Mouse (Mus musculus) erythroid progenitor cell, adult 5-6 weeks (primary cell): ENCODE data around the gene E130308A19Rik. TPM values are rescaled to one million over a fixed set of nuclear protein-coding genes. Genes with fewer than 3 reads are reported as not detected.
A peak's percentile ranks its signal among the peaks of the same experiment; 100 is the strongest.

Source experiments
- ATAC-seq: replicated peaks from 2 replicates; pipeline ENCODE4 v1.8.0; 2016; ENCODE audit warnings: moderate number of reproducible peaks, mild to moderate bottlenecking, moderate TSS enrichment, inconsistent platforms; ENCODE audit not compliant: poor library complexity, low FRiP score, severe bottlenecking
- total RNA-seq, 2 experiments: library from RNA; stranded (forward) in 1 of 2; stranded (reverse) in 1 of 2; fragments of 150-400 nt in 1 of 2; fragments of 186-747, 209-891 nt in 1 of 2; gene quantifications; 2 replicates each; pipeline versions ENCODE4 v1.2.3 to v1.2.4; 2015 to 2017; ENCODE audit warnings: low replicate concordance in 2 of 2

E130308A19Rik gene
- total RNA-seq, 2 experiments from 2014 or later, result 2.8 to 6.7 TPM

DNA sequence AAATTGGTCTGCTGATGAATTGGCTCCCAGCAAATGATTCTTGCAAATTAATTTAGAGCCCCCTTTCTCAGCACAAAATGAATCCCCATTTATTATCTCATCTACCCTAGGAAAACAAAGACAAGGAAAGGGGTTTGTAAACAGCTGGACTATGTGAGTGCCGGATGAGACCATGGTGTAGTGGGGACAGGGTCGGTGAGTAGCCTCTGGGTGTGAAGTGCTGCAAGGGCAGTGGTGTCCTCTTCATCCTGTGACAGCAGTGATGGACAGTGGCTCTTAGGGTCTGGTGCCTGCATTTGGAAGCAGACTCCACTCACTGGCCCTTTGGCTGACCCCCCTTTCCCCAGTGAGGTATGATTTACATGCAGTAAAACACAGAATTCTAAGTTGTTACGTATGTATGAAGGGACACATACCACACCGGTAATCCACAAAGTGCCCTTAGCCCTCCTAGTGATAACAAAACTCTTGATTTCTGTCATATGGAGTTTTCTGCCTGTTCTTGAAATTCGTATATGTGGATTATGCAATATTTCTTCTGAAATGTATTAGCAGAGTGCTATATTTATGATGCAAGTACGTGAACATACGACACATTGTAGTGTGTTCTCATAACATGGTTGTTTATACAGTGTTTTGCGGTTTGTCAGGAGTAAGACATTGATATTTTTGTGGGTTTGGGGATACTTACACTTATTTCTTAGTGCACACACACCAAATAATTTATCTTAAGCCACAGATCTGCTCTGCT, 49.1 kb downstream of the E130308A19Rik start:
- ATAC-seq, result no peak

DNA sequence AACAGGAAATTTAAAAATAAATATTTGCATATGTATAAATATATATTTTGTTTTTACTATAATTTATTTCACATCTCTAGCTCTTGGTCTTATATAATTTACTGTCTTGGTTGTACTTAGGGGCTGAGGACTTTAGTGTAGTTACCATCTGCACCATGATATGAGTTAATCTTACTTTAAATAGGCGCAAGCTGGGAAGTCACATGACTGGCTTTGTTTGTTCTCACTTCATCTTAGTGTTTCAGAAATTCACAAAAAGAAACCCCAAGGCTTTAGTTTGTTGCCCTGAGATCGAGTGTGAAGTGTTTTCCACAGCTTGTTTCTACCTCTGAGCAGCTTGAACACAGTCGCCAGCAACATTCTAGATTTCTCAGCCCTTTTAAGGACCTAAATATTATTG, 49.7 kb downstream of the E130308A19Rik start:
- no peak for ATAC-seq

DNA sequence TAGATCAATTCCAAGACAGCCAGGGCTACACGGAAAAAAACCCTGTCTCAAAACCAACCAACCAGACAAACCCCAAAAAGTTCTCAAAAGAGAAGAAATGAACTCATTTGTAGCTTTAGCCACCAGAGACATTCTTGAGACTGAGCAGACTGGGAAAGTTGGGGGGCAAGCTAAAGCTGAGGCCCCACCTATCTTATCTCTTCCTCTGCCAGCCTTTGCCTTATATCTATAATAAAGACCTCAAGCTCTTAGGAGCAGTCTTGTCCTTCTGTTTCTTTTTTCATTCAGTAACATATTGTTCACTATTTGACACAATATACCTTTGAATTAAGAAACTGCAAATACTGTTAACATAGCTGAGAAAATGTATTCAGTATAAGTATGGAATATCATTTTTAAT, 55.4 kb downstream of the E130308A19Rik start:
- ATAC-seq, result no peak

DNA sequence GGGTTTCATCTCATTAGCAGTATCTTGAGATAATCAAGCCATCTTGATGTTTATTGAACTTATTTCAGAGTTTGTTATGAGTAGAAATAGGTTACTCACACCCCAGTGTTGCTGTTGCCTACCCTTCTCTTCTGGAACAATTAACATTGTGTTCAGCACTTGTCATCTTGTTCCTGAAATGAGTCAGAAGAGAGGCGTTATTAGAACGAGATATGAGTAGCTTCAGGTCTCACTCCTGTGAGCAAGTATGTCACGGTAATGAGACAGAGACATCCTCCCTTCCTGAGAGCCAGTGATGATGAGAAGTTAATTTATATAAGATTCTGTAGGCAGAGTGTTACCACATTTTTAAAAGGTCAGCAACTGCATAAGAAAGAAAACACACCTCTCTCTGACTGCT, 56.5 kb downstream of the E130308A19Rik start:
- ATAC-seq, result peak; percentile 32; the same call in 1 of the 2 replicates

DNA sequence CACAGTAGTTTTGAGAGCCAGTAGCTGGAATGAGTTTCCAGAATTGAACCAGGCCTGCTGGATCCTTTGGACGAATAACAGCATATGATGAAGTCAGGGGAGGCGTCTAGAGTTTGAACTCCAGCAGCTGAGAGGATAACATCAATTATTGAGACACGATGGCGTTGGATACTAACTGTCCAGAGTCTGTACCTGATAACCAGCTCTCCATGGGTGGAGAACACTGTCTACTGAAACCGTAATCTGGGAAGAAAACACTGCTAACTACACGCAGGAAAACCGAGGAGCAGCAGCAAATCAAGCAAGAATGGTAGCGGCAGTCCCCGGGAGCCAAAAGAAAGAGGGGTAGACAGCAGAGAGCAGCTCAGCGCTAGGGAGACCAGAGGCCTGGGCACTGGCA, 56.9 kb downstream of the E130308A19Rik start:
- ATAC-seq, result peak; percentile 72

DNA sequence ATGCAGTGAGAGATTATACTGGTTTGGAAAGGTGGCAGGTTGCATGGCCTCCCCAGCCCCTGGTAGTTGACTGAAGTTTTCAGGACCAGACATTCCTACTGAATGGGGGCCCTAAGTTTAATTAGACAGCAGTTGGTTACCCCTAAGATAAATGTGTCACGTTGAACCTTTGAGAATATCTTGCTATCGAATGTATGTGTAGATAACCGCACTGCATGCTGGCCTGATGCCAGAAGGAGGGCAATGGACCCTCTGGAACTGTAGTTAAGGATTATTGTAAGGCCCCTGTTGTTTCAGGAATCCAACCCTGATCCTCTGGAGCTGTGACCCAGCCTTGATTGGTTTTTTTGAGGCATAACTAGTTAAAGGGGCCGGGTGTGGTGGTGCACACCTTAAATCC, 58.3 kb downstream of the E130308A19Rik start:
- ATAC-seq, result no peak

DNA sequence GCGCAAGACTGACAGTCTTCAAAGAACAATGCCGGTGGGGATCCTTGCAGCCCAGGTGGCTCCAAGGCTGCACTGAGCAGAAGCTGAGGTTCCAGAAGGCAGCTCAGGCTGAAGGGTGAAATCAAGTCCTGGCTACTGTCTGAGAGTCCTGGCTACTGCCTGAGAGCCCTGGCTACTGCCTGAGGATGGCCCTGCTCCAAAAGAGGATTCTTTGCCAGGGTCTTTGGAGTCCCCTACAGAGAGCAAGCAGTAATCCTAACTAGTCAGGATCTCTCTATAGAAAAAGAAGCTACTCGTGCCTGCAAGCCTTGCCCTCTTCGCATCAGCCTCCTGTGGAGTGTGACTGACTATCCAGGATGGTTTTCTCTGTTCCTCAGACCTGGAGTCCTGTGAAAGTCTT, 60.7 kb downstream of the E130308A19Rik start:
- no peak for ATAC-seq

DNA sequence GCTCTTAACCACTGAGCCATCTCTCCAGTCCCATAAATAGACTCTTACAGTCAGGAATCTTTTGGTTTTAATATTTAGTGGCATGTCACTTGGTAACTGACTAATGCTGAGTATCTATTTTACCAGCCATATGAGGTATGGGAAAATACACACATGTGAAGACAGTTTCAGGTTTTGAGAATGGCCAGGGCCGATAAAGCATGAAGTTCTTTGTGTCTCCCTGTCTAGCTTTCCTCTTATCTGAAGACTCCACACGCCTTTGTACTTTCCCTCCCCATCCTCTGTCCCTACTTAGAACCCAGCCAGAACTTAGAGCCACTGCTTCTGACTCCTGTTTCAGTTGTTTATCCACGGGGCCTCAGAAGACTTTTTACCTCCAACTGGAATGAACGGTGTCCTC, 63.0 kb downstream of the E130308A19Rik start:
- ATAC-seq, result peak; percentile 79

DNA sequence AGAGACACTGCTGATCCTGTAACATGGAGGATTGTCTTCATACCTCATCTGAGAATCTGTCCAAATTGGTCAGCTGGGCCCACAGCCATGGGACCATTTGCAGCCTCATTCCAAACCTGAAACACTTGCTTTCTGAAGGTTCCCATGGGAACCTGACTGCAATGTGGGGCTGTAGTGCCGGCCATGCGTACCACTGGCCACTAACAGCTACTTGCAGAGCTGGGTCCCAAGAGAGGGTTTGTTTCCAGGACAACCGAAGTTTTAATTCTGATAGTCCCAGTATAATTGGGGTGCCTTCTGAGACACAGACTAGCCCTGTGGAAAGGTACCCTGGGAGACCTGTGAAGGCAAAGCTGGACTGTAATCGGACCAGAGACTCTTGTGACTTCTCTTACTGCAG, 64.1 kb downstream of the E130308A19Rik start:
- ATAC-seq, result no peak

DNA sequence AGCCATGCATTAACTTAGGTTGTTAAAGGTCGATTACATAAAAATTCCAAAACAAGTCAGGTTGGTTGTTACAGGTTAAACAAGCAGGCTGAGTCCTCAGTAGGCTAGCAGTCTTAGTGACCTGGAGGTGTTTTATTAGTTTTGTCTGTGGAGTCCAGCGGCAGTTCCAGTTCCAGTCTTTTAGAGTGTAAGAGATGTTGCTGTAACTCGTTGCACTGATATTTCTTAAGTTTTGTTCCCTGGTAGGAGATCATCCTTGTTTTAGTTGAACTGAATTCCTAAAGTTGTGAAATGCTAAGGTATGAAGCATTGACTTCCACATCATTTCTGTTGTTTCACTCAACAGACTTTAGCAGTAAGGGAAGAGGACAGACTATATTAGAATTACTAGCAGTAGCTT, 70.8 kb downstream of the E130308A19Rik start:
- no peak for ATAC-seq

DNA sequence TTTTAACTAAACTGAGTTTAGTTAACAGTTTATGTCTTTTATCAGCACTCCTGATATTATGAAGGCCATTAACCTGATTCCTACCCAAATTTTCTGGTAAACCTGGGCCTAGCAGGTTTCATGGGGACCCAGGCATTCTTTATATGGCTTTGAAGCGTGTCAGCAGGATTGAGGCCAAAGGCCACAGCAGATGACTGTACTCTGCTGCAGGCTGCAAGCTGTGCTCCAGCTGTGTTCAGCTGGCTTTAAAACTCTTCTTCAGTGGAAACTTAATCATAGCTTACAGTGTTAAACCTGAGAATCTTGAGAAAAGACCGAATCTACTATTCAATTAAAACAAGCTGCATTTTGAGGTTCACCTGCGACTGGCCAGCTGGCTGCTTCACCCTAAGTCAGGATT, 71.9 kb downstream of the E130308A19Rik start:
- ATAC-seq, result no peak

DNA sequence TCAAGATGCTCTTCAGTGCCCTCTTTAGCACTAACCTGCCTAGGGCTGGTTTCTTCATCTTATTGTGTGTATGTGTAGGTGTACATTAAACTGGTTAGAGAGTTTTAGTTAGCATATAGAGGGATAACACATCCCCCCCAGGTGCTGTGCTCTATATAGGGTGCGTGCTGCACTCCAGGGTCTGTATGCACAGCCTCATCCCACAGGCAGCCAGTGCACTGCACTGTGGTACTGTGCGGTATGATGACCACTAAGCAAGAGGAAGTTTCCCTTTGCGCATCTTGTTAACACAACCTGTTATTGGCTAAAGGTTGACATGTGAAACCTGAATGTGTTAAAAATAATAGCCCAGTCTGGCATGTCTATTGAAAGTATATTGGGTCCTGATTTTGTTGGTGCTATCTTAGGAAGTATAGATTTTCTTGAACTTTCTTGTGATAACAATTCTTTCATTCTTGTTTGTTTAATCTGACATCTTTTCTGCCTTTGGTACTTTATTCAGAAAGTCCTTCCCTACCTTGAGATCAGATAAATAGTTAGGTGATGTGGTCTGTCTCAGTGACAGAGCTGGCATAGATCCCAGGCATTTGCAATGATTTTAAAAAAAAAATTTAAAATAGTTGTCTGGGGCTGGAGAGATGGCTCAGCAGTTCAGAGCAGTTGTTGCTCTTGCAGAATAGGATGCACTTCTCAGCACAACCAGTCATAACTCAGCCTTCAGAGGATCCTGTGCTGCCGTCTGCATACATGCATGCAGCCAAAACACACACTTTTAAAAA, 73.2 kb downstream of the E130308A19Rik start:
- no peak for ATAC-seq

DNA sequence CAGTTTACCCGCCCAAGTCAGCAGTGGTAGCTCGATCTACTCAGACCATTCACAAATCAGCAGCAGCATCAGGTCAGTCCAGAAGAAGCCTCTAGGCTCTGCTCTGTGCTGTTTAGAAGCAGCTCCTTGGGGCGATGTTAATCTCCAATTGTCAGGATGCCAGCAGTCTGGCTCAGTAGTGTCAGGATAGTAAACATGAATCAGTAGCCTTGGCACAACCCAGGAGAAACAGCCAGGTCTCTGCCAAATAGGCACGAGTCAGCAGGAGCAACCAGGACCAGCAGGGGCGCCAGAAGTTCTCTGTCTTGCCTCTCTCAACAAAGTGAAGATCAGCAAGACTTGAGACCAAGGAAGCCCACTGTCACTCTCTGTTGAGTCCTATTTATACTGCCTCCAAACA, 83.3 kb downstream of the E130308A19Rik start:
- peak; percentile 54; the same call in 1 of the 2 replicates for ATAC-seq

DNA sequence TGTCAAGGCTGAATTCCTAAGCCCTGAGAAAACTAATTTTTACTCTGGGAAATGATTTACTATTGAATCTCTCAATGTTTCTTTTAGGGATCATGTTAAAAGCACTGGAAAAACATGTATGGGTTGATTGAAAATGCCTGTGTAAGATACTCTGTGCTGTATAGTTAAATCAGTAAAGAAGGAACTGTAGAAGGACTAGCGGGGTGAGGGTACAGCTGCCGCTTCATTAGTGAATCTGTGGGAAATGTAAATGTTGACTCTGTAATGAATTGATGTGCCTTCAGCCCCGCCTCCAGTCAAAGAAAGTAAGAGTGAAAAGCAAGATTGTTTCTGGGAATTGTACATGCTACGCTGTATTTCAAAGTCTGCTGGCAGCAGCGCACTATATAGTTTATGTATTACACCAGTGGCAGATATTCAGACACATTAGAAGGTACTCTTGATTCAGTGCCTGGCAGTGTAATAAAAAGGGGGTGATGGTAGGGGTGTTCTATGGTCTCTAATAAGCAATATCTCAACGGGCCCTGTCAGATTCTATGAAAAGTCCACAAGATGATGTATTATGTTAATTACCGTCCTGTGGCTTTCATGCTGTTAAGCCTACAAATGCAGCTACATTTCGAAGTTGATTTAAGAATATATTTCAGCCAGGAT, 84.9 kb downstream of the E130308A19Rik start:
- ATAC-seq, result no peak

DNA sequence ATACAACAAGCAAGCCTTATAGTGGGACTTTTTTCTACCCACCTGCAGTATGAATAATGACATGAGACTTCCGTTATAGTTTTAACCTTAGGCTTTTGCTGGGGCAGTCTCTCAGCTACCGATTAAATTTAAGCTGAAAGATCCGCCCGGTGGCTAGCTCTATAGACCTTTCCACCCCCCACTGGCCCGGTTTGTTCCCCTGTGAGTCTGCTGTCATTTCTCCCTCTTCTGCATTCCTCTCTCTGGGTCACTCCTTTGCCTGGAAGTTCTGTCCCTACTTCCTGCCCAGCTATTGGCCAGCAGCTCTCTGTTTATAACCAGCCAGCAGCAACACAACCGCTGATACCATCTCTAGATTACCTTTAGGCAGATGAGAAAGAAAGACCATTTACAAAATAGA, 86.4 kb downstream of the E130308A19Rik start:
- no peak for ATAC-seq

DNA sequence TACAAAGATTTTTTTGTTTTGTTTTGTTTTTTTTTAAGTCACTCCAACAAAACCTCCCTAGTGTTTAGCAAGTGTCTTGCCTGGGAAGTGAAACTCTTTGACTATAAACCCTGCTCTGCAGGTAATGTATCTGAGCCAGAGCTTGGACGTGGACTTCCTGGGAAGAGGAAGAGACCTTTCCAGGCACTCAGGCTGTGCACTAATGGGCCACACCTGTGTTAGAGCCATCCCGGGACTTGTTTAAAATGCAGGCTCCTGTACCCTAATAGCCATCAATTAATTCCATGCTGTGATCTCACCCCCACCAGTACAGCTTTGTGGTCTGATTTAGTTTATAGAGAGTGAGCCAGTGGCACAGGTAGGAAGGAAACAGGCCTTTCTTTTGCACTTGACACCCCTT, 86.9 kb downstream of the E130308A19Rik start:
- ATAC-seq, result no peak

DNA sequence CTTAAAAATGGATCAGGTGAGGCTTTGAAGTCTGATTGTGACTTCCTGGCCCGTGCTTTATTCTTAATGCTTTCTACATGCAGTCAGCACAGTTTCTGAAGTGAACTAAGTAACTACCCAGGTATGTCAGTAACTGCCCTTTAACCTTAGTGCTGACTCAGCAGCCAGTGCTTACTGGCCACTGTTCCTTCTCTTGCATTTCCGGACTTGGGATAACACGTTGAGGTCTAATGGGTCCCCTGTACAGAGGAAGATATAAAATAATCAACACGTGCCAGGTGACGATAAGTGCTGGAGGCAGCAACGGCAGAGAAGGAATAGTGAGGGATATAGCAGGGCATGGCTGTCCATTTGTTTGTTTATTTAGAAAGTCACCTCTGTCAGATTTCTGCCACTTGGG, 88.5 kb downstream of the E130308A19Rik start:
- ATAC-seq, result peak; percentile 83

DNA sequence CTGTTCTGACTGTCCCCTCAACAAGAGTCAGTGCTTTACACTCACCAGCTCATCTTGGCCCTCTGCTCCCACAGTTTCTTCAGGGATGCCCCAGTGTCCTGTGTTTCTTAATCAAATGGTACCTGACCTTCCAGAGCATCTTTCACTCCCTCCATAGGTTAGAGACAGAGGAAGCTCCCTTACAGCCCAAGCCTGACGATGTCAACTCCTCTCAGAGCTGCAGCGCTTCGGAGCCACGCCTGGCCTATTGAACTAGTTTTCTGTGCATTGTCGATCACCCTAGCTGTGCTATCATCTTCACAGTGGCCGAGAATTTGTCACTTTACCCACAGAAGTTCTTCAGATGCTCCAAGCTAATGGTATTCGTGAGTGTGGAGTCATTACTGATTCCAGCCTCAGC, 88.9 kb downstream of the E130308A19Rik start:
- ATAC-seq, result no peak

DNA sequence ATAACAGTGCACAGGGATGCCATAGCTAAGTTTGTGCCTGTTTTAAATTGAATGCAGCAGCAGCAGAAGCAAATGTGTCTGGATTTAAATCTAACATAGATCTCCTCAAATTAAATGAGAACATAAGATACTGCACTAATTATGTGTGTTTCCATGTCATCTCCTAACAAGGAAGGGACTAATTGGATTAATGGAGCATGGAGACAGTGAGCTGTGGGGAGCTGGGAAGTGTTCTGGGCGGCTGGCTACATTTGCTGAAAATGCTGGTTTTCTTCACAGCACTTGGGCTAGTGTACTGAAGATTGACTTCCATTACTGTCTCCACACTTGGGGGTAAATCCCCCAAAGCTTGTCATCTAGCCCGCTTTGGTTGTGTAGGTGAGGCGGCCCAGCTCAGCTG, 89.5 kb downstream of the E130308A19Rik start:
- no peak for ATAC-seq

DNA sequence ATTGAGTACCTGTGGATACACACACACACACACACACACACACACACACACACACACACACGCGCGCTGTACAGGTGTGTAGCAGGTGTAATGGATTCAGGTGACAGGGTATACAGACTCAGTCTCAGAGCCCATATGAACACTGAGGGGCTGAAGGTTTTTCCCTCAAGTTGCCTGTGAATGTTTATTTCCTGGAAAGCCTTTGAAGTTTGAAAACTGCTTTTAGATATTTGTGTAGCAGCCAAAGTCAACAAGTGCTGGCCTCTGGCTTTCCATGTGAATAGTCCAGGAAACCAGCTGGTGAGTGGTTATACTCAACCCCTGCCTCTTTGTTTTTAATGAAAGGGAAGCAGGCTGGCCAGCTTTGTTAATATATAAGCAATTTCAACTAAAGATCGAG, 91.3 kb downstream of the E130308A19Rik start:
- ATAC-seq, result no peak

DNA sequence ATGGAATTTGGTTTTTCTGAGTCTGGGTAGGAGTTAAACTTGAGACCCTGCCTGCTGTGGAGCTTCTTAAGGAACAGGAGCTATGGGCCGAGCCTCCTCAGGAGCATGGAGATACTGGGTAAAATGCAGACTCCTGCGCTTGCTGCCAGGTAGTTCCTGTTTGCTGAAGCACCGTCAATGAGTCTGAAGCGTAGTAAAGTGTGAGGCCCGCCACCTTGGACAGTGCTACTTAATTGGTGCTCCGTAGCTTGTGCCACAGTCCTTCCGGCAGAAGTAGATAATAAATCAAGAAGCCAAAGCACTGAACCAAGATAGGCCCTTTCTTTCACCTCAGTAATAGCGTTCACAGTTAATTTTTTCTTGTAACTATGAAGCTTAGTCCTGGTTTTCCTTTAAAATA, 92.5 kb downstream of the E130308A19Rik start:
- ATAC-seq, result no peak
